Mouse (Mus musculus): ENCODE data around the gene Pcbd1.
"Not testable (repeated sequence)": the region's sequence is repeated elsewhere in the genome, so short reads cannot be mapped to it uniquely, and the experiment has no call there.

Pcbd1 gene

GRCm38 (mm10) chr10:61103564-61104114 is 14.5 kb downstream of the Pcbd1 start:
- DNase-seq = no peak

GRCm38 (mm10) chr10:61114246-61114720 is 25.2 kb downstream of the Pcbd1 start:
- no peak for DNase-seq

- DNase-seq = not testable (repeated sequence)
Measured at GRCm38 (mm10) chr10:61121732-61122131, 32.6 kb downstream of the Pcbd1 start.

- no peak for DNase-seq
Measured at GRCm38 (mm10) chr10:61123276-61123913, 34.3 kb downstream of the Pcbd1 start.

GRCm38 (mm10) chr10:61124462-61124861 is 35.3 kb downstream of the Pcbd1 start:
- DNase-seq = no peak

GRCm38 (mm10) chr10:61128701-61129365 is 39.7 kb downstream of the Pcbd1 start:
- DNase-seq = no peak

- no peak for DNase-seq
Measured at GRCm38 (mm10) chr10:61130959-61131358, 41.8 kb downstream of the Pcbd1 start.

- DNase-seq = no peak
Measured at GRCm38 (mm10) chr10:61134041-61134440, 44.9 kb downstream of the Pcbd1 start.

GRCm38 (mm10) chr10:61135226-61135839 is 46.2 kb downstream of the Pcbd1 start:
- no peak for DNase-seq

GRCm38 (mm10) chr10:61137567-61137966 is 48.4 kb downstream of the Pcbd1 start:
- DNase-seq = no peak

GRCm38 (mm10) chr10:61143343-61143742 is 54.2 kb downstream of the Pcbd1 start:
- no peak for DNase-seq
